Mouse (Mus musculus) G1E (cell line): ENCODE data around the gene Olfr1136.

ENCODE experiments used
- CTCF ChIP-seq: IDR thresholded peaks from 2 replicates; pipeline ENCODE4 v1.5.1; 2012; ENCODE audit warnings: low read depth, low read length, inconsistent platforms, mixed read lengths
- TAL1 ChIP-seq: conservative IDR thresholded peaks from 2 replicates; pipeline ENCODE4 v1.6.1; 2012; ENCODE audit warnings: low read depth, low read length, inconsistent platforms, mixed read lengths

DNA sequence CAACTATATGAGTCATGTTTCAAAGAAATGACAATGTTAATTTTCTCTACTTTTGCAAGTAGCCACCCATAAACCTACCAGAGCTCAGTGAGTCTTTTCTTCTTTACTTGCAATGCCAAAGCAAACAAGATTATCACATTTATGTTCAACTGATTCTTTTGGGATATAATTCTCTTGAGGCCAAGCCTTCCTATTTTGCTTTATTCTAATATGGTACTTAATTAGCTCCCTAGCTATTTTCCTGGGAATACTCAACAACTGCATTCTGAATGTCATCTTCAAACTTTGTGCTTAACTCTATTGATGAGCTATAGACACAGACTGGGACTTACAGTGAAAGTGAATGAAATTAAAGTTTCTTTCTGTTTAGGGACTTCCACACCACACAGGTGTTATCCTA lies 19.3 kb upstream of the Olfr1136 start, which contains the start of gene Olfr1137:
- TF ChIP-seq CTCF (no peak), TAL1 (no peak)
